Mouse (Mus musculus) B cell, adult 67 days (primary cell): ENCODE measurements around the gene Olfr237-ps1. TPM values are rescaled to one million over a fixed set of nuclear protein-coding genes. Genes with fewer than 3 reads are reported as not detected.

Experiments used
- total RNA-seq, 2 experiments: library from RNA; stranded (reverse); gene quantifications; 4 replicates each; pipeline ENCODE4 v1.2.4; 2023

The Olfr237-ps1 gene
- total RNA-seq, result not detected

GRCm38 (mm10) chr6:43146267-43146666 is at the start of gene Olfr237-ps1:
Gene Olfr237-ps1 (plus strand): TSS chr6:43146567.

GRCm38 (mm10) chr6:43106069-43106468 is 40.3 kb upstream of the Olfr237-ps1 start, which contains the start of gene Olfr441:
Gene Olfr441 (plus strand): TSS chr6:43106369.

GRCm38 (mm10) chr6:43162982-43163381 is 16.6 kb downstream of the Olfr237-ps1 start, which contains the start of gene Olfr437:
Gene Olfr437 (plus strand): TSS chr6:43163282.

GRCm38 (mm10) chr6:43171840-43172239 is 25.5 kb downstream of the Olfr237-ps1 start, which contains the start of gene Olfr13:
Gene Olfr13 (plus strand): TSS chr6:43172140.

GRCm38 (mm10) chr6:43196781-43197180 is 50.4 kb downstream of the Olfr237-ps1 start, which contains the start of gene Olfr435:
Gene Olfr435 (plus strand): TSS chr6:43197146.

Other genes starting within 250 kb of the Olfr237-ps1 start
- gene Olfr447, start 237.7 kb upstream of the Olfr237-ps1 start, total RNA-seq, result not detected
- not detected for gene Olfr446, start 225.2 kb upstream of the Olfr237-ps1 start, total RNA-seq
- not detected for gene Olfr444, start 197.5 kb upstream of the Olfr237-ps1 start, total RNA-seq
- not detected for gene Olfr441, start 40.2 kb upstream of the Olfr237-ps1 start, total RNA-seq
- gene Olfr437, start 16.7 kb downstream of the Olfr237-ps1 start, total RNA-seq, result not detected
- gene Olfr13, start 25.6 kb downstream of the Olfr237-ps1 start, total RNA-seq, result not detected
- gene Olfr435, start 50.6 kb downstream of the Olfr237-ps1 start, total RNA-seq, result not detected
- gene Olfr434, start 66.5 kb downstream of the Olfr237-ps1 start, total RNA-seq, result not detected
- gene Olfr47, start 85.0 kb downstream of the Olfr237-ps1 start, total RNA-seq, result not detected
- under 1 TPM; 0.17 to 0.18 TPM for gene Arhgef5, start 119.0 kb downstream of the Olfr237-ps1 start, total RNA-seq
- gene Nobox, start 163.0 kb downstream of the Olfr237-ps1 start, total RNA-seq, result not detected